Mouse (Mus musculus) kidney, adult 2 months (tissue): ENCODE results near the gene Rcor2.

Source experiments
- CTCF ChIP-seq: fragments of 200-500 bp; conservative IDR thresholded peaks from 2 replicates; pipeline ENCODE4 v1.5.1; 2011; ENCODE audit warnings: low read depth, mild to moderate bottlenecking, control low read depth, low read length, moderate library complexity, mixed read lengths; ENCODE audit not compliant: insufficient read depth, insufficient read length
- POLR2A ChIP-seq: fragments of 200-500 bp; IDR thresholded peaks from one replicate; pipeline ENCODE4 v1.6.1; 2011; ENCODE audit warnings: low read depth, low read length, control low read depth

GRCm38 (mm10) chr19:7291958-7292709 is 25.0 kb downstream of the Rcor2 start:
- TF ChIP-seq CTCF (no peak), POLR2A (no peak)
